Mouse (Mus musculus) myocyte (in vitro differentiated cells): ENCODE measurements around the gene Cacna1d. TPM values are rescaled to one million over a fixed set of nuclear protein-coding genes. Genes with fewer than 3 reads are reported as not detected.

Experiments used
- H3K27me3 ChIP-seq: one replicate; pipeline ENCODE4 v1.6.1; 2011; ENCODE audit not compliant: control insufficient read depth, insufficient read depth, insufficient read length
- H3K36me3 ChIP-seq: one replicate; pipeline ENCODE4 v1.6.1; 2011; ENCODE audit not compliant: control insufficient read depth, insufficient read depth
- H3K4me2 ChIP-seq: one replicate; pipeline ENCODE4 v1.6.1; 2011; ENCODE audit warnings: low read depth, control low read depth
- H3K4me3 ChIP-seq: one replicate; pipeline ENCODE4 v1.5.1; 2011; ENCODE audit warnings: mild to moderate bottlenecking, control low read depth, moderate library complexity
- H3K79me2 ChIP-seq: one replicate; pipeline ENCODE4 v1.6.1; 2011; ENCODE audit not compliant: control insufficient read depth, insufficient read depth
- H3ac ChIP-seq: one replicate; pipeline ENCODE4 v1.6.1; 2011; ENCODE audit not compliant: control insufficient read depth, insufficient read length
- CEBPB ChIP-seq: IDR thresholded peaks from 2 replicates; pipeline ENCODE4 v1.6.1; 2011; ENCODE audit warnings: mild to moderate bottlenecking, moderate library complexity; ENCODE audit not compliant: poor library complexity, insufficient read depth, severe bottlenecking
- E2F4 ChIP-seq: IDR thresholded peaks from one replicate; pipeline ENCODE4 v1.6.1; 2011; ENCODE audit warnings: mild to moderate bottlenecking, control low read depth, moderate library complexity; ENCODE audit not compliant: insufficient read depth
- MAX ChIP-seq: IDR thresholded peaks from one replicate; pipeline ENCODE4 v1.6.1; 2011; ENCODE audit warnings: low read depth, mild to moderate bottlenecking, control low read depth
- MYOD1 ChIP-seq, 3 experiments: IDR thresholded peaks; one replicate each; pipeline ENCODE4 v1.6.1; 2011; ENCODE audit warnings: control low read depth in 2 of 3, low read depth in 2 of 3, mild to moderate bottlenecking in 2 of 3, moderate library complexity in 1 of 3; ENCODE audit not compliant: insufficient read length in 2 of 3, control insufficient read depth in 1 of 3
- MYOG ChIP-seq, 3 experiments: IDR thresholded peaks; one replicate each; pipeline ENCODE4 v1.6.1; 2011; ENCODE audit warnings: control low read depth in 2 of 3, low read depth in 2 of 3, mild to moderate bottlenecking in 2 of 3; ENCODE audit not compliant: insufficient read length in 2 of 3, control insufficient read depth in 1 of 3, insufficient read depth in 1 of 3
- POLR2A ChIP-seq: IDR thresholded peaks from one replicate; pipeline ENCODE4 v1.6.1; 2011; ENCODE audit warnings: low read depth, mild to moderate bottlenecking, control low read depth, moderate library complexity; ENCODE audit not compliant: insufficient read length
- POLR2AphosphoS2 ChIP-seq: IDR thresholded peaks from one replicate; pipeline ENCODE4 v1.6.1; 2011; ENCODE audit warnings: low read depth, control low read depth; ENCODE audit not compliant: insufficient read length
- REST ChIP-seq: IDR thresholded peaks from one replicate; pipeline ENCODE4 v1.6.1; 2011; ENCODE audit warnings: mild to moderate bottlenecking, control low read depth, moderate library complexity; ENCODE audit not compliant: insufficient read depth, insufficient read length
- SRF ChIP-seq: IDR thresholded peaks from one replicate; pipeline ENCODE4 v1.6.1; 2011; ENCODE audit warnings: low read depth; ENCODE audit not compliant: control insufficient read depth, insufficient read length
- TCF12 ChIP-seq: IDR thresholded peaks from one replicate; pipeline ENCODE4 v1.6.1; 2011; ENCODE audit warnings: mild to moderate bottlenecking, control low read depth; ENCODE audit not compliant: poor library complexity, insufficient read depth, severe bottlenecking
- TCF3 ChIP-seq: IDR thresholded peaks from one replicate; pipeline ENCODE4 v1.6.1; 2011; ENCODE audit warnings: low read depth, control low read depth; ENCODE audit not compliant: insufficient read length
- USF1 ChIP-seq: IDR thresholded peaks from one replicate; pipeline ENCODE4 v1.6.1; 2011; ENCODE audit warnings: low read depth, mild to moderate bottlenecking, control low read depth, moderate library complexity
- polyA plus RNA-seq: library from polyadenylated mRNA; unstranded; fragments of >200 nt; fragmentation: generic; extraction: Trizol; gene quantifications from one replicate; pipeline ENCODE4 v1.2.1, GENCODE M21; 2012; ENCODE audit warnings: missing spikeins

Gene Cacna1d
- polyA plus RNA-seq, 1 experiment: not detected

DNA sequence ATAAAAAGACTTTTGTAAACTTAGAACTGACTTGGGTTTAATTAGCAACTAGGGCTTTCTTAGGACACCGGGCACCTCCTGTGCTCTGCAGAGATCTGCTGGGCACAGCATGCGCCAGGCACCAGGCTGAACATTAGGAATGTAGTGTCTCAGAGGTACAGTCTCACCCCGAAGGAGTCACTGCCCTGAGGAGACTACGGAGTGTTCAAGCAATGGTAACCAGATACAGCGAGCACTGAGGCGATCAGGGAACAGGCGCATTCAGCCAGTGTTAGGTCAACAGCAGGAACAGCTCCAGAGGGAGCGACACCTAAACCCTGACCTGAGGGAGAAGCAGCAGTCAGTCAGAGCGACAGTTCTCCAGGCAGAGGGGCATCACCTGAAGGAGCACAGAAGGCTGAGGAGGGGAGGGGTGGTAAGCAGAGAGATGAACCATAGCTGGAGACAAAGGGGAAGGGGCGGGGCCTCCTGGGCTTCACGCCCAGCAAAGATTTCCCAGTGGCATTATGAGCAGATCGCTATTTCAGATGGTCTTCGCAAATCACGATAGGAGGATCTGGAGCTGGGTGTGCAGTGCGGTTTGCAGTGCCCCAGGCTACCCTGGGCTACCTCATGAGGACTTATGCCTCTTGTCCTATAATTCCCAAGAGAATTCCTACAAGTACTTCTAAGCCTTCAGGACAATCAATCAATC, 413.0 kb downstream of the Cacna1d start:
- Histone ChIP-seq H3K4me2 (no peak overlapping the region), H3K36me3 (no peaks in the 10 kb centered on the region), H3K27me3 (no peaks in the 10 kb centered on the region), H3ac (no peak overlapping the region), H3K4me3 (no peak overlapping the region), H3K79me2 (no peaks in the 10 kb centered on the region)
- TF ChIP-seq MAX (no peak), E2F4 (no peak), TCF12 (no peak), USF1 (no peak), POLR2A (no peak), TCF3 (no peak), POLR2AphosphoS2 (no peak), MYOG (IDR thresholded peaks at IDR 0.05; ENCODE audit: control insufficient read depth in 1 of 3, insufficient read depth in 1 of 3, insufficient read length in 2 of 3, low read depth in 2 of 3) (no peak), MYOD1 (IDR thresholded peaks at IDR 0.05; ENCODE audit: control insufficient read depth in 1 of 3, insufficient read length in 2 of 3, low read depth in 2 of 3) (no peak), CEBPB (no peak), REST (no peak), SRF (no peak)

DNA sequence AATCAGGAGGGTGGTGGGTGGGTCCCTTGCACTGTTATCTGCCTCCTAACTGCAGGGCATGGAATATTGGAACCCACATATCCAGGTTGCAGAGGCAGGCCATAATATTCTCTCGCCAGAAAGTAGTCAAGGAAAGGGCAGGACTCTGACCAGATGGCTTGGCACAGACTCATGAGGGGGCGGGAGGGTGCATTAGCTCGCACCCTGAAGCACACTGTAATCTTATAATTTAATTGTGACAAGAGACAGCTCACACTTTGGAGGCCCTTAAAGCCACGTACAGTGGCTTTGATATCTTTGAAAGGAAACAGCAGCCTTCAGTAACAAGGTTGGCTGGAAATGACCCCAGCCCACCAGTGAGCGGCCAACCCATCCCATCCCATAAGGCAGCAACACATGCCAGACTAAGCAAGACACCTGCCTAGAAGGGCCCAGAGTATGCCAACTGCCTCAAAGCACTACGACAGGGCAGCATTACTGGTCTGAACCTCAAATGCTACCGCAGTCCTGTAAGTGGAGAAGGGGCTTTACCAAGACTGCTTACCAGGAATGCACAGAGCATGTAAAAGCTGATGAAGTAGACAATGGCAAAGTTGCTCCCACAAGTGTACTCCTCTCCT, 415.9 kb downstream of the Cacna1d start:
- H3K27me3 ChIP-seq: no peaks in the 10 kb centered on the region
- no peak overlapping the region for H3K4me2 ChIP-seq
- H3K79me2 ChIP-seq: no peaks in the 10 kb centered on the region
- TF ChIP-seq REST (no peak), TCF3 (no peak), MYOD1 (IDR thresholded peaks at IDR 0.05; ENCODE audit: control insufficient read depth in 1 of 3, insufficient read length in 2 of 3, low read depth in 2 of 3) (no peak), MYOG (IDR thresholded peaks at IDR 0.05; ENCODE audit: control insufficient read depth in 1 of 3, insufficient read depth in 1 of 3, insufficient read length in 2 of 3, low read depth in 2 of 3) (no peak), MAX (no peak), CEBPB (no peak), E2F4 (no peak), USF1 (no peak), POLR2AphosphoS2 (no peak)
- no peaks in the 10 kb centered on the region for H3K36me3 ChIP-seq
- no peak overlapping the region for H3K4me3 ChIP-seq
- H3ac ChIP-seq: no peak overlapping the region

DNA sequence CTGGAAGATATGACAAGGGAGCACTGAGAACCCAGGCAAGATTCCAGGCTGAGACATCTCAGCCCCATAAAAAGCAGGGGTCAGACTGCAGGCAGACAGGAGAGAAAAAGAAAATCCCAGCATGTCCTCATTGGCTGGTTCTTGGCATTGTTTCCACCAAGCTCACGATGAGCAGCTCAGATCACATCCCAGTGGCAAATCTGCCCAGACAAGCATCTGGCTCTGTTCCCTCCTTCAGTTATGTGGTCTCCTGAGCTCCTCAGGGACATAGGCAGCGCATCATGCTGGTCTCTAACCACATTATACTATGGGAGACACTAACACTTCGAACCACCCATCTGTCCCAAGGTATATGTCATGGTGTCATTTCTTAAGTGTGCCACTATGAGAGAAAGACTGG, 422.7 kb downstream of the Cacna1d start:
- H3ac ChIP-seq: no peak overlapping the region
- H3K36me3 ChIP-seq: no peaks in the 10 kb centered on the region
- no peaks in the 10 kb centered on the region for H3K27me3 ChIP-seq
- H3K4me2 ChIP-seq: no peak overlapping the region
- TF ChIP-seq CEBPB: no peak
- TF ChIP-seq TCF12: no peak
- TF ChIP-seq E2F4: no peak
- no peak for TF ChIP-seq TCF3
- TF ChIP-seq SRF: no peak
- TF ChIP-seq USF1: no peak
- no peak for TF ChIP-seq MYOG (IDR thresholded peaks at IDR 0.05; ENCODE audit: control insufficient read depth in 1 of 3, insufficient read depth in 1 of 3, insufficient read length in 2 of 3, low read depth in 2 of 3)
- TF ChIP-seq MAX: no peak
- TF ChIP-seq REST: no peak
- TF ChIP-seq POLR2AphosphoS2: no peak
- no peak for TF ChIP-seq MYOD1 (IDR thresholded peaks at IDR 0.05; ENCODE audit: control insufficient read depth in 1 of 3, insufficient read length in 2 of 3, low read depth in 2 of 3)
- no peak for TF ChIP-seq POLR2A
- H3K79me2 ChIP-seq: no peaks in the 10 kb centered on the region
- no peak overlapping the region for H3K4me3 ChIP-seq

DNA sequence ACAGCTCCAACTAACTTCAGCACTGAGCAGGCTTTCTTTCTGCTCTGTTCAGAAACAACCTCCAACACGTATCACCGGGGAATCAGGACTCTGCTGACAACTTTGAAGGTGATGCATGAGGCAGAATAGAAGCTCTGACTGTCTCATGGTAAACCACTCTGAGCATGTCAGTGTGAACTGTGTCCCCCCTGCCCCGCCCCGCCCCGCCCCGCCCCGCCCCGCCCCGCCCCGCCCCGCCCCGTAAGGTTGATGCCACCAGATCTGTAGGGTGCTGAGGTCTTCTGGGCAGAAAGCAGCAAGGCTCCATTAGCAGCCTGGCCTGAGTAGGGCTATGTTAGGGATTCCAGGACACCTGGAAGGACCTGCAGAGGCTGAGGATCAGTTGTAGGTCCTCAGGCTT, 424.5 kb downstream of the Cacna1d start:
- Histone ChIP-seq H3K79me2 (no peaks in the 10 kb centered on the region), H3K36me3 (no peaks in the 10 kb centered on the region), H3K4me2 (no peak overlapping the region), H3K27me3 (no peaks in the 10 kb centered on the region), H3K4me3 (no peak overlapping the region), H3ac (no peak overlapping the region)
- TF ChIP-seq REST (no peak), TCF3 (no peak), E2F4 (no peak)

DNA sequence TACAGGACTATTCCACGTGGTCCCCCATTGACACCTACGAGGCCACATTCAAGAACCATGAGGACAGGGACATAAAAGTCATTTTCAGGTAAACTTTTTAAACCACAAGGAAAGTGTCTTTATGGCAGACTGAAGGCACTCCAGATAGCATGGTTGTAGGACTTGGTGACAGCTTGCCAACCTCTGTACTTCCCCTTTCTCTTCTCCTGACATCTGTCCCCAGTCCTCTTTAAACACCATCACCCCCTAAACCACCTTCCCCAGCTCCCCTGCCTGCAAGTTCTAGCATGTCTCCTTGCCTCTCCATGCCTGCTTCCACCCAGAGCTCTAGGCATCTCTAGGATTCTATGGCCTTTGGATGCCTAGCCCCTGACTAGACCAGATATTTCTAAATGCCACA, 426.4 kb downstream of the Cacna1d start:
- Histone ChIP-seq H3K4me3 (no peak overlapping the region), H3K4me2 (no peak overlapping the region)

More for the DNA sequence above, 426.4 kb downstream of the Cacna1d start:
- Histone ChIP-seq H3K27me3 (no peaks in the 10 kb centered on the region), H3K79me2 (no peaks in the 10 kb centered on the region), H3ac (no peak overlapping the region), H3K36me3 (no peaks in the 10 kb centered on the region)
- no peak for TF ChIP-seq POLR2A
- no peak for TF ChIP-seq SRF
- TF ChIP-seq MYOG (IDR thresholded peaks at IDR 0.05; ENCODE audit: control insufficient read depth in 1 of 3, insufficient read depth in 1 of 3, insufficient read length in 2 of 3, low read depth in 2 of 3): no peak
- TF ChIP-seq POLR2AphosphoS2: no peak
- no peak for TF ChIP-seq TCF3
- TF ChIP-seq REST: no peak
- TF ChIP-seq USF1: no peak
- no peak for TF ChIP-seq TCF12
- no peak for TF ChIP-seq CEBPB
- no peak for TF ChIP-seq MAX
- no peak for TF ChIP-seq E2F4
- TF ChIP-seq MYOD1 (IDR thresholded peaks at IDR 0.05; ENCODE audit: control insufficient read depth in 1 of 3, insufficient read length in 2 of 3, low read depth in 2 of 3): no peak
